Mouse (Mus musculus): ENCODE results near the gene Tfrc.

- no peak for TF ChIP-seq CTCF (IDR thresholded peaks at IDR 0.05; ENCODE audit: low read depth, low read length)
- TF ChIP-seq POLR2A (IDR thresholded peaks at IDR 0.05; ENCODE audit: extremely low read depth, insufficient read depth, low read length), result no peak
Observed at GRCm38 (mm10) chr16:32612052-32612451, 3.3 kb downstream of the Tfrc start.
